Mouse (Mus musculus) heart, postnatal 0 days (tissue): ENCODE measurements around the gene Exoc4. TPM values are rescaled to one million over a fixed set of nuclear protein-coding genes. Genes with fewer than 3 reads are reported as not detected.

Source experiments
- ATAC-seq: fragments of 200-750 bp; cut with Nextera tagmentation; 2 replicates; pipeline ENCODE4 v1.8.0; 2017; ENCODE audit warnings: low read depth, moderate number of reproducible peaks, moderate library complexity; ENCODE audit not compliant: insufficient read depth
- DNase-seq: peaks from one replicate; pipeline ENCODE4 v3.0.0-alpha.2; 2016; ENCODE audit warnings: low spot score
- H3K27ac ChIP-seq: fragments of 300-500 bp; sonication (generic); 2 replicates; pipeline ENCODE4 v1.5.1; 2014; ENCODE audit warnings: low read depth, mild to moderate bottlenecking
- H3K27me3 ChIP-seq: fragments of 300-500 bp; sonication (generic); 2 replicates; pipeline ENCODE4 v1.6.1; 2014; ENCODE audit warnings: low read length, mixed read lengths; ENCODE audit not compliant: control insufficient read depth, insufficient read depth
- H3K36me3 ChIP-seq: fragments of 300-500 bp; sonication (generic); replicated peaks from 2 replicates; pipeline ENCODE4 v1.6.1; 2014; ENCODE audit warnings: low read length, mixed read lengths; ENCODE audit not compliant: control insufficient read depth, insufficient read depth
- H3K4me1 ChIP-seq: fragments of 300-500 bp; sonication (generic); 2 replicates; pipeline ENCODE4 v1.6.1; 2014; ENCODE audit warnings: antibody characterized with exemption; ENCODE audit not compliant: control insufficient read depth, insufficient read depth
- H3K4me2 ChIP-seq: fragments of 300-500 bp; sonication (generic); 2 replicates; pipeline ENCODE4 v1.6.1; 2014; ENCODE audit warnings: low read depth, mild to moderate bottlenecking, low read length, moderate library complexity
- H3K4me3 ChIP-seq: fragments of 300-500 bp; sonication (generic); 2 replicates; pipeline ENCODE4 v1.5.1; 2014; ENCODE audit warnings: low read depth, low read length
- H3K9ac ChIP-seq: fragments of 300-500 bp; sonication (generic); replicated peaks from 2 replicates; pipeline ENCODE4 v1.6.1; 2014; ENCODE audit warnings: low read depth, low read length, mixed read lengths
- H3K9me3 ChIP-seq: fragments of 300-500 bp; sonication (generic); replicated peaks from 2 replicates; pipeline ENCODE4 v1.6.1; 2016; ENCODE audit warnings: low read length; ENCODE audit not compliant: control insufficient read depth
- CTCF ChIP-seq: IDR thresholded peaks from 2 replicates; pipeline ENCODE4 v1.5.1; 2016; ENCODE audit warnings: antibody characterized with exemption, control low read depth, low read depth
- EP300 ChIP-seq: IDR thresholded peaks from 2 replicates; pipeline ENCODE4 v1.6.1; 2016; ENCODE audit warnings: antibody characterized with exemption, low read depth
- WGBS: fragments of 180-500 bp; shearing (Covaris S2); extraction: QIAGEN DNeasy Blood & Tissue Kit; methylation state at CpG from one replicate; pipeline ENCODE4 v1.1.7; 2014; 5-methylcytosine and 5-hydroxymethylcytosine counted together
- polyA plus RNA-seq: library from polyadenylated mRNA; unstranded; fragments of >200 nt; fragmentation: Nextera tagmentation; extraction: Ambion mirVana; gene quantifications from 2 replicates; pipeline ENCODE4 v1.2.1, GENCODE M21; 2015
- total RNA-seq: library from RNA; depleted of rRNA; stranded (reverse); fragments of >200 nt; gene quantifications from 2 replicates; pipeline ENCODE4 v1.2.3, GENCODE M21; 2014; ENCODE audit warnings: low replicate concordance

The Exoc4 gene
- total and polyA plus RNA-seq, 2 experiments from 2014 or later, result 15.8 to 54.6 TPM

GRCm38 (mm10) chr6:33259926-33260325, 11.0 kb downstream of the Exoc4 start:
- no peak overlapping the region for H3K27ac ChIP-seq
- no peak overlapping the region for H3K4me2 ChIP-seq
- DNase-seq (no peak), ATAC-seq (no peak)
- 0 out of 2 replicates have a peak, but pooled peaks cover 10% of the 10 kb centered on the region for H3K4me1 ChIP-seq
- WGBS, result 79% methylated on average over 5 of the region's 5 CpGs
- no peak overlapping the region for H3K9ac ChIP-seq
- no peaks in the 10 kb centered on the region for H3K36me3 ChIP-seq
- H3K9me3 ChIP-seq, result no peaks in the 10 kb centered on the region
- no peak overlapping the region for H3K4me3 ChIP-seq
- H3K27me3 ChIP-seq, result no peaks in the 10 kb centered on the region
- TF ChIP-seq EP300 (no peak), CTCF (no peak)

- 90% methylated on average over 3 of the region's 3 CpGs for WGBS
- no peaks in the 10 kb centered on the region for H3K9me3 ChIP-seq
- H3K4me3 ChIP-seq, result no peak overlapping the region
- no peak for ATAC-seq
- no peaks in the 10 kb centered on the region for H3K27me3 ChIP-seq
- TF ChIP-seq CTCF (no peak), EP300 (no peak)
- H3K9ac ChIP-seq, result no peak overlapping the region
- H3K4me1 ChIP-seq, result 0 out of 2 replicates have a peak, but pooled peaks cover 10% of the 10 kb centered on the region
- no peak overlapping the region for H3K27ac ChIP-seq
- peaks cover 5% of the 10 kb centered on the region; the same call in 1 of the 2 replicates for H3K36me3 ChIP-seq
- no peak overlapping the region for H3K4me2 ChIP-seq
- DNase-seq, result no peak
Measured at GRCm38 (mm10) chr6:33261606-33262005, 12.7 kb downstream of the Exoc4 start.

GRCm38 (mm10) chr6:33263950-33264349, 15.1 kb downstream of the Exoc4 start:
- ATAC-seq, result no peak
- WGBS, result 66% methylated on average over 5 of the region's 5 CpGs
- peaks cover 12% of the 10 kb centered on the region; the same call in 1 of the 2 replicates for H3K36me3 ChIP-seq

GRCm38 (mm10) chr6:33264388-33264787, 15.5 kb downstream of the Exoc4 start:
- Histone ChIP-seq H3K36me3 (peaks cover 12% of the 10 kb centered on the region; the same call in 1 of the 2 replicates), H3K4me1 (0 out of 2 replicates have a peak, but pooled peaks cover 6% of the 10 kb centered on the region), H3K4me2 (no peak overlapping the region), H3K9me3 (no peaks in the 10 kb centered on the region), H3K4me3 (no peak overlapping the region), H3K27me3 (no peaks in the 10 kb centered on the region), H3K27ac (no peak overlapping the region), H3K9ac (no peak overlapping the region)
- ATAC-seq (no peak), DNase-seq (no peak)
- TF ChIP-seq CTCF, result no peak
- 81% methylated on average over 2 of the region's 2 CpGs for WGBS

More at GRCm38 (mm10) chr6:33263950-33264349, 15.1 kb downstream of the Exoc4 start:
- DNase-seq, result no peak
- no peak for TF ChIP-seq CTCF
- no peak for TF ChIP-seq EP300
- Histone ChIP-seq H3K9ac (no peak overlapping the region), H3K27me3 (no peaks in the 10 kb centered on the region), H3K4me2 (no peak overlapping the region), H3K4me3 (no peak overlapping the region), H3K4me1 (0 out of 2 replicates have a peak, but pooled peaks cover 6% of the 10 kb centered on the region), H3K9me3 (no peaks in the 10 kb centered on the region), H3K27ac (no peak overlapping the region)

GRCm38 (mm10) chr6:33267571-33267970, 18.7 kb downstream of the Exoc4 start:
- Histone ChIP-seq H3K27ac (no peak overlapping the region), H3K36me3 (peaks cover 16% of the 10 kb centered on the region; the same call in 1 of the 2 replicates), H3K27me3 (no peaks in the 10 kb centered on the region), H3K4me1 (0 out of 2 replicates have a peak, but pooled peaks cover 6% of the 10 kb centered on the region), H3K4me3 (no peak overlapping the region), H3K9ac (no peak overlapping the region), H3K9me3 (no peaks in the 10 kb centered on the region), H3K4me2 (no peak overlapping the region)
- ATAC-seq, result no peak
- WGBS, result 60% methylated on average over 6 of the region's 6 CpGs
- DNase-seq, result no peak
- no peak for TF ChIP-seq EP300
- no peak for TF ChIP-seq CTCF

- Histone ChIP-seq H3K4me3 (no peak overlapping the region), H3K27me3 (no peaks in the 10 kb centered on the region), H3K36me3 (no peaks in the 10 kb centered on the region), H3K9ac (no peak overlapping the region), H3K4me2 (no peak overlapping the region), H3K4me1 (no peaks in the 10 kb centered on the region), H3K9me3 (no peaks in the 10 kb centered on the region), H3K27ac (no peak overlapping the region)
- WGBS, result 80% methylated on average over 3 of the region's 3 CpGs
- DNase-seq (no peak), ATAC-seq (no peak)
- TF ChIP-seq CTCF (no peak), EP300 (no peak)
Measured at GRCm38 (mm10) chr6:33283523-33283922, 34.6 kb downstream of the Exoc4 start.
